Mouse (Mus musculus) left cerebral cortex, postnatal 4 days (tissue): ENCODE measurements around the gene Blm. TPM values are rescaled to one million over a fixed set of nuclear protein-coding genes. Genes with fewer than 3 reads are reported as not detected.
A peak's percentile ranks its signal among the peaks of the same experiment; 100 is the strongest.

Experiments used
- DNase-seq: peaks from one replicate; pipeline ENCODE4 v3.0.0-alpha.2; 2022
- intact Hi-C: fragments of 180-260 bp; cut with DNase I; formaldehyde crosslinking; loops from one replicate; pipeline ENCODE4 v1.15.1; 2025
- total RNA-seq, 2 experiments: library from RNA; stranded (reverse); gene quantifications; 2 replicates each; pipeline ENCODE4 v1.2.3; 2021

Blm gene
- 10 to 100 TPM; 10.6 to 11.9 TPM for total RNA-seq

GRCm38 (mm10) chr7:80535009-80535744 is at the start of gene Blm:
Gene Blm, minus strand, starts transcription at chr7:80535119.
- intact Hi-C loops: no loop called here
- DNase-seq: peak; percentile 97

DNA sequence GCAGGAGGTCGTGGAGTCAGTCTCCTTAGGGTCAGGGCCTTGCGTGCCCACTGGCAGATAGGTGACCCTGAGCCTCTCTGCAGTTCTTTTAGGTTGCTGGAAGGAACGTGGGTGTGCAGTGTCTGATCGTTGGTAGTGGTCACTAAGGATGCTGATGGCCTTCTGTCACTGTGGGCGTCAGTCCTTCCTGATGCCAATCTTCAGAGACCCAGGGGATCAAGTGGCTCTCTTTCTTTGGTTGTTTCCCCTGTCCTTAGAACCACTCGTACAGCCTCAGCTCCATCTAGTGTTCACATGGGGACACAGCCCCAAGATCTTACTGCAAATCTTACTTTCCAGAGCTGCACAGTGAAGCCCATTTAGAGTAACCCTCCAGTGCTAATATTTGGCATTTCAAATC is 49.1 kb upstream of the Blm start:
- peak; percentile 46 for DNase-seq
- intact Hi-C loops: loop anchor here (2.0 kb wide), 1 partner anchor 199 kb away; no protein-coding TSS in a partner anchor

GRCm38 (mm10) chr7:80582821-80583451 is 48.0 kb upstream of the Blm start:
- no peak for DNase-seq
- intact Hi-C loops: no loop called here

DNA sequence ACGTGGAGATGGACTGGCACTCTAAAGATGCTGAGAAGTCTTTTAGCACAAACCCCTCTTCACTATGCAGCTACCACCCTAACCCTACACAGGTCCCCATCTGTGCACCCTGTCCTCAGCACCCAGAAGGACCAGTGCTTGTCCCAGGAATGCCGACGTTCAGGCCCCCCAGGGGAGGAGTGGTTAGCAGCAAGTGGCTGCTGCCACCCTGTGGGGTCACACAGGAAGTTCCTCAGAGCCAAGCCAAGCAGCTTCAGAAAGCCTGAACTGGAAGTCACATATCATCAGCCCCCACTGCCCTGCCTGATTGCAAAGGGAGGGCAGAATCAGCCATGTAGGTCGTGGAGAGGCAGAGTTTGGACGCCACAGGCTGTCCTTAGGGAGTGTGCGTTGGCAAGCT is 45.4 kb upstream of the Blm start:
- intact Hi-C loops: no loop called here
- peak; percentile 49 for DNase-seq

DNA sequence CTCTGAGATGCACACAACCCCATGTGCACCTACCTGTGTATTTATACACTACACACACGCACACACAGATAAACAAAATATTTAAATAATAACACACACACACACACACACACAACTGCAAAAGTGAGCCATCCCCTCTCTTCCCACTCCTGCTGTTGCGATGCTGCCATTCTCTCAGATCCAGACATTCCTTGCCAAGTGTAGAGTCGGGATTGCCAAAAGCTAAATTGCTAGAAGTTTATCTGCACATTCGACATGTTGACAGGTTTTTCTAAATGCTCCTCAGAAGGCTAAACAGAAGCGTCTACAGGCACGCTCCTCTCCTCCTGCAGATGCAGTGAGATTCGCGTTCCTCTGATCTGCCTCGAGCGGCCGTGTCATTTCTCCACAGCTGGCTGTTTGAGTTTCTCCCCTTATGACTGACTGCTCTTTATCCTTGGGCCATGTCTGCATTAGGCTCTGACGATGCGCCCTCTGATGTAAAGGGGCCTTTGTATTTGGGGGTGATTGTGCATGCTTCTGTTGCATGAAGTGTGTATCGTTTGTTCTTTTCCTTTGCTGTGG is 42.6 kb upstream of the Blm start:
- no peak for DNase-seq
- intact Hi-C loops: no loop called here

DNA sequence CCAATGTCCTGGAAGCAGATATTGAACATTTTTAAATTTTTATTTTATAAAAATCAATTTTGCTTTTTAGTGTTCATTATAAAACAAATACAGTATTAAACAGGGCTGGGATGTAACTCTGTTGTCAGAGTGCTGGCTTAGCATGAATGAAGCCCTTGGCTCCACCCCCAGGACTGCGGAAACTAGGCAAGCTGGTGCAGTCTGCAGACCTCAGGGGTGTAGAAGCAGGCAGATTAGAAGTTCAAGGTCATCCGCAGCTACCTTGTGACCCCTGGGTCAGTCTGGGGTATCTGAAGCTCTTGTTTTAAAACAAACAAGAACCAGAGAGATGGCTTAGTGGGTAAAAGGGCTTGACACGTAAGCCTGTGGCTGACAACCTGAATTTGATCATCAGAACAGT is 41.7 kb upstream of the Blm start:
- no peak for DNase-seq
- intact Hi-C loops: no loop called here

- no peak for DNase-seq
- intact Hi-C loops: no loop called here
These were observed 40.8 kb upstream of the Blm start for GRCm38 (mm10) chr7:80575750-80576149.

DNA sequence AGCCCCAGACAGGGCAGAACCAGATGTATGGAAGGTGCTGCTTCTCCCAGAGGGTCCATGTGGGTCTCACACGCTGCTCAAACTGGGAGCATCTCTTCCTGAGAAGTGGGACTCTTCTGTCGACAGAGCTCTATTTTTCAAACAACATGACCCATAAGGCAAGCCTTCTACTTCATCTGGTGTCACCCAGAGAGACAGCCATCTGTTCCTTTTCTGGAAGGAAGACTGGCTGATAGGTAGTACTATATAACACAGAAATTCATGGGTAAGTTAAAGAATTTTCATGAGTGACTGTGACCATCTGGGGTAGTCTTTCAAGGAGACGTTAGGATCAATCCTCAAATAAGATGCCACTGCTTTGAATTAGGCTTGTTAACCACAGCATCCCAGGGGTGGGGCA is 38.2 kb upstream of the Blm start:
- intact Hi-C loops: no loop called here

GRCm38 (mm10) chr7:80567982-80568381 is 33.1 kb upstream of the Blm start:
- no peak for DNase-seq
- intact Hi-C loops: no loop called here

More for the DNA sequence above, 38.2 kb upstream of the Blm start:
- DNase-seq: no peak

DNA sequence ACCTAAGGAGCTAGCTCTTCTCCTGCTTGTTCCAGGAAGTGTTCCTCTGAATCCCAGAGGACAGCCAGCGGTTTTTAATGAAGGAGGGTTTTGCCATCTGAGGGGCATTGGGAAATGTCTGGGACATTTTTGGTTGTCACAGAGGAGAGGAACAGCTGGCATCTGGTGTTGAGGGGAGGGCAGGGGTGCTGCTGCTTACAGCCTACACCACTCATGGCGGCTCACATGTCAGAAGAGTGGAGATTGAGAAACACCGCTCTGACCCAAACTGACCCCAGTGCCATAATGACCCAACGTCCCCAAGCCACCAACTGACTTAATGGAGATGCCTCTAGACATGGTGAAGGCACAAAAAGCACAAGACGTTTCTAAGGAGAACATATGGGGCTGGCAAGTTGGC is 27.0 kb upstream of the Blm start:
- DNase-seq: no peak
- intact Hi-C loops: no loop called here

- DNase-seq: no peak
- intact Hi-C loops: no loop called here
These were observed 26.4 kb upstream of the Blm start for GRCm38 (mm10) chr7:80561271-80561670.

GRCm38 (mm10) chr7:80558572-80558971 is 23.7 kb upstream of the Blm start:
- no peak for DNase-seq
- intact Hi-C loops: no loop called here

GRCm38 (mm10) chr7:80558101-80558500 is 23.2 kb upstream of the Blm start:
- intact Hi-C loops: no loop called here

GRCm38 (mm10) chr7:80557161-80557560 is 22.2 kb upstream of the Blm start:
- no peak for DNase-seq
- intact Hi-C loops: no loop called here

More at GRCm38 (mm10) chr7:80558101-80558500, 23.2 kb upstream of the Blm start:
- DNase-seq: no peak

- intact Hi-C loops: no loop called here
- peak; percentile 15 for DNase-seq
These were observed 21.2 kb upstream of the Blm start for GRCm38 (mm10) chr7:80556166-80556565.

GRCm38 (mm10) chr7:80555146-80555545 is 20.2 kb upstream of the Blm start:
- DNase-seq: no peak
- intact Hi-C loops: no loop called here

DNA sequence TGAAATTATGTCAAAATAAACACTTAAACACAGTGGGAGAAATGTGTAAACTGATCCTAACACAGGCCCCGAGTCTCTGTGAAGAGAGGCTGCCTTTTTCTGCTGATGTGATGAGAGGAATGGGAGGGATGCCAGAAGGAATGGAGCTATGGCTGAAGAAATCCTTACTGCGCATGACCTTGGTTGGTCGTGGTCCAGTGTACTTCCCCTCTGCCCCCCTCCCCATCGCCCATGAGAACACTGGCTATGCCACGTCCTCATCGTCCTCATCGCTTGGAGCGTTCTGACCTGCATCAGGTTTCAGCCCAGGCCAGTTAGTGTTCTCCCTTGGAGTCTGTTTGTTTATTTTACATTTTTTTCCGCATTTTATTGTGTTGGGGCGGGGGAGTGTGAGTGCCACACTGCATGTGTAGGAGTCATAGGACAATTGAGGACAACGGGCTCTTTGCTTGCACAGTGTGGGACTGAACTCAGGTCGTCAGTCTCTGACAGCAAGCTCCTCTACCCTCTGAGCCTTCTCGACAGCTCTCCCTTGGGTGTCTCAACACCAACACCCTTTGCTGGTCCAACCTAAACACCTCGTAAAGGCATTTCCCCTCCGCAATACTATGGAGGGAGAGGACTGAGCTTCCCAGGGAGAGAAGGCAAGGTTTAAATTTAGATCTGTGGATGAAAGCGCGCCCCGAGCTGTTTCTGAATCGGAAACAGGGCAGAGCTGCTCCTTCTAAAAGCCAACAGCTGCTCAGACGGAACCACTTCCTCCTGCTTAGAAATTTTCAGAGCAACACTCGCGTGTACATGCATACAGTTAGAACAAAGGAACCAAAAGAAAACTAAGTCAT is 19.5 kb upstream of the Blm start:
- no peak for DNase-seq
- intact Hi-C loops: no loop called here

DNA sequence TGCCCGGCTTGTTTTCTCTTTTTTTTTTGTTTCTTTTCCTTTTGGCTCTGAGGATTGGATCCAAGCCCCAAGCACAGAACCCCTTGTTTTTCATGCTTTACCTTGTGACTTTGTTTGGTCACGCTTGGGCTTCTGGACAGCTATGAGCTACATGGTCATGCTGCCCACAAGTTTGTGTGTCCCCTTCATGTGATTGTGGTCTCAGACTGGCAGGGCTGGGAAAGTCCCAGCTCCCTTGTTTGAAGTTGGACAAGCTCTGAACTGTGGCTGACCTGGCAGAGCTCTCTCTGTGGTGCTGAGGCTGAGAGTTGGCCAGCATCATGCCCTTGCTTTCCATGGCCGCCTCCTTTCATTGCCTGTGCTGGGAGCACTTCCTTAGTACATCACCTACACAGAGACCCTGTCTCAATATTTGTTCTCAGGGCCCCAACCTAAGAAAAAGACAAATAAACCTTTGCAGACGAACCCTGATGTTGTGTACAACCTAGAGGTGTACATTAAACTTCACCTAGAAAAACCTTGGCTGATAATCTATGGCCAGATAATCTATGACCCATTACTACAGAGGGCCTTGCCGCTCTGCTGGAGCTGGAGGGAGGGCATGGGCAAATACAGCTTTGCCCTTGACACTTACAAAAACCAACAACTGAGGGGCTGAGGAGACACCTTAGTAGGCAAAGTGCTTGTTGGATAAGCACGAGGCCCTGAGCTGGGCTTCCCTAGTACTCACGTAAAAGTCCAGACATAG is 13.8 kb upstream of the Blm start:
- intact Hi-C loops: no loop called here

DNA sequence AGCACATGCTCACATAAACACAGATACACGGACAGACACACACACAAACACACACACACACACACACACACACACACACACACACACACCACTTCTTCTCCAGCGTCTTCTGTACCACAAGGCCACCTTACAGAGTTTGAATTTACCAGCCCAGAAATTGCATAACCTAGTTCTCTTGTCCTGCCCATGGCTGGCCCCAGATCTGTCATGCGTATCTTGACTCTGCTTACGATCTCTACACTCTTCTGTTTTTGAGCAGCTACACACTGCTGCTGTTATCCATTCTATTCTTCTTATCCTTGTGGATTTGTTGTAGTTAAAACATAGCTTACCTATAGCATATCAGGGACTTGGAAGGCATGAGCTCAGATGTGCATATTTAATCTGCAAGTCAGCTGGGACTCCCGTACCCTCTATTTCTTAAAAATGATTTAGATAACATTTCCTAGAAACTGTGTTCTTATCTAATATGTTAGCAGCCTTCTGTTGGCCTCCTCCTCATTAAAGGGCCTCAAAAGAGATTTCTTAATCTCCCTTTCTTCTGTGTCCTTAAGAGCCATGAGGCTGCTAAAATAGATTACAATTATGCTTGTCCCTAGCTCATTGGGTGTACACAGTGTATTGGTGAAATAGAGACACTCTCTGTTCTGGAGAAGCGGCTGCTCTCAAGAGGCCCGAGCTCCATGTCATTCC is 7.4 kb upstream of the Blm start:
- intact Hi-C loops: no loop called here

More for the DNA sequence above, 13.8 kb upstream of the Blm start:
- no peak for DNase-seq

DNA sequence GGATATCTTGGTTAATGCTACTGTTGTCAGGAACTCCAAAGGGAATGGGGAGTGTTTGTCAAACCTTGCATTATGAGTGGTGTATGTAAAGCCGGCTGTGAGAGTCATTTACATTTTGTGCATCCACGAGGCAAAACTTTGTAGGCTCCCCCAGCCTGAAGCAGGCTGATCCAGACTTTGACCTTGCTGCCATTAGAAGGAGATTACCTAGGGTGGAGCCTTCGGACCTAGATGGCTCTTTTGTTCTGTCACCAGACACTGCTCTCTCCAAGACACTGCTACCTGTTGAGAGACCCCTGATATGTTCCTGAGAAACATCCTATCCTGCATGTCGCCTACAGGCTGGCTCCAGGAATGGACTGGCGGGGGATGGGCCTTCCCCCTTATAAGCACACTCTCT is 4.7 kb upstream of the Blm start:
- DNase-seq: no peak

More for the DNA sequence above, 7.4 kb upstream of the Blm start:
- no peak for DNase-seq

More for the DNA sequence above, 4.7 kb upstream of the Blm start:
- intact Hi-C loops: no loop called here
